In genomic region chr16:93607669-93608101, GRCm38 (mm10) we compare ENCODE assay signal across 8 mouse cellular contexts. TPM values are rescaled to one million over a fixed set of nuclear protein-coding genes. Genes with fewer than 3 reads are reported as not detected.
A peak's percentile ranks its signal among the peaks of the same experiment; 100 is the strongest.
DNase-seq lines count a peak whose midpoint lies in the region; ATAC-seq and TF ChIP-seq lines count a peak whose summit lies in the region.

No protein-coding gene starts in this region.

- H3K4me1 ChIP-seq in ES-E14 (ENCODE audit: control insufficient read depth in 2 of 2, insufficient read depth in 2 of 2, low read length in 2 of 2, poor library complexity in 1 of 2), result peaks cover 0 to 3% of the 10 kb centered on the region in 2 experiments; a peak in 1 of 4 replicates
- peaks cover 21% of the 10 kb centered on the region for H3K4me1 ChIP-seq in forebrain, embryonic 16.5 days (replicated peaks; ENCODE audit: control insufficient read depth, insufficient read depth, low read length)
- peaks cover 24% of the 10 kb centered on the region for H3K4me1 ChIP-seq in lung, embryonic 15.5 days
- H3K4me1 ChIP-seq in olfactory bulb, adult 2 months (ENCODE audit: control insufficient read depth, insufficient read depth, low read length), result peaks cover 6% of the 10 kb centered on the region; the same call in 1 of the 2 replicates

- no peaks in the 10 kb centered on the region for H3K27me3 ChIP-seq in forebrain, embryonic 16.5 days (replicated peaks; ENCODE audit: control insufficient read depth, insufficient read depth, low read length)
- no peaks in the 10 kb centered on the region for H3K27me3 ChIP-seq in lung, embryonic 15.5 days

- H3K9me3 ChIP-seq in ES-E14 (ENCODE audit: control insufficient read depth, insufficient read depth, low read depth, low read length), result no peaks in the 10 kb centered on the region
- no peaks in the 10 kb centered on the region for H3K9me3 ChIP-seq in forebrain, embryonic 16.5 days (ENCODE audit: control insufficient read depth, low read length)
- no peaks in the 10 kb centered on the region for H3K9me3 ChIP-seq in lung, embryonic 15.5 days

- no peak overlapping the region for H3K27ac ChIP-seq in ES-E14 (ENCODE audit: insufficient read depth, low read depth, low read length, poor library complexity, severe bottlenecking)
- H3K27ac ChIP-seq in forebrain, embryonic 16.5 days (ENCODE audit: low read length), result peak overlapping the region; percentile 71; the same call in 1 of the 2 replicates
- H3K27ac ChIP-seq in lung, embryonic 15.5 days, result peak overlapping the region; percentile 66
- no peak overlapping the region for H3K27ac ChIP-seq in olfactory bulb, adult 2 months (ENCODE audit: insufficient read depth, low read depth, low read length)

- H3K36me3 ChIP-seq in ES-E14 (ENCODE audit: control insufficient read depth, insufficient read depth, low read length, poor library complexity, severe bottlenecking), result no peaks in the 10 kb centered on the region
- peaks cover 3% of the 10 kb centered on the region; the same call in 1 of the 2 replicates for H3K36me3 ChIP-seq in forebrain, embryonic 16.5 days (ENCODE audit: control insufficient read depth, insufficient read depth)
- H3K36me3 ChIP-seq in lung, embryonic 15.5 days, result peaks cover 12% of the 10 kb centered on the region

- in situ Hi-C loops in ES-E14 (cut with MboI; ENCODE audit: low sequenced_read_pairs in 2 of 2, unreplicated experiment in 2 of 2), result no loop called here

- peak overlapping the region; percentile 69 for H3K4me2 ChIP-seq in forebrain, embryonic 16.5 days (ENCODE audit: low read length)
- peak overlapping the region; percentile 81 for H3K4me2 ChIP-seq in lung, embryonic 15.5 days

- peak; percentile 31; the same call in 1 of the 2 replicates for TF ChIP-seq CTCF in olfactory bulb, adult 2 months (IDR thresholded peaks at IDR 0.05; ENCODE audit: insufficient read depth, low read depth, low read length)

- peak; percentile 87 for DNase-seq in ES-E14 (ENCODE audit: low read depth, low spot score)
- DNase-seq in cerebellum, adult 18-20 months, result peak; percentile 78 to 86
- DNase-seq in heart, postnatal 4 days, result peak; percentile 88
- peak; percentile 62 to 78 for DNase-seq in layer of hippocampus, adult 8-10 months (ENCODE audit: low spot score in 2 of 2)
- peak; percentile 80 to 84 for DNase-seq in thymus, adult 18-20 months

- TF ChIP-seq POLR2A in olfactory bulb, adult 2 months (IDR thresholded peaks at IDR 0.05; ENCODE audit: insufficient read depth, low read depth, low read length), result peak; percentile 72

- H3K9ac ChIP-seq in ES-E14 (ENCODE audit: insufficient read depth, low read depth, low read length, poor library complexity, severe bottlenecking), result peak overlapping the region; percentile 85
- peak overlapping the region; percentile 61 for H3K9ac ChIP-seq in forebrain, embryonic 16.5 days (replicated peaks; ENCODE audit: low read depth, low read length)
- H3K9ac ChIP-seq in lung, embryonic 15.5 days, result peak overlapping the region; percentile 67

- H3K4me3 ChIP-seq in ES-E14 (ENCODE audit: insufficient read depth in 1 of 2, low read depth in 1 of 2, low read length in 2 of 2, poor library complexity in 1 of 2, severe bottlenecking in 1 of 2), result peak overlapping the region; percentile 83 to 87
- H3K4me3 ChIP-seq in forebrain, embryonic 16.5 days (replicated peaks; ENCODE audit: low read length), result peak overlapping the region; percentile 69
- H3K4me3 ChIP-seq in lung, embryonic 15.5 days, result peak overlapping the region; percentile 62
- H3K4me3 ChIP-seq in olfactory bulb, adult 2 months (ENCODE audit: insufficient read depth, low read depth, low read length), result peak overlapping the region; percentile 80

- ATAC-seq in forebrain, embryonic 16.5 days, result peak; percentile 29
- ATAC-seq in lung, embryonic 15.5 days (ENCODE audit: borderline replicate concordance, extremely low read depth, low FRiP score, low TSS enrichment), result peak; percentile 31; the same call in 1 of the 2 replicates

- WGBS in forebrain, embryonic 16.5 days, result under 1% methylated on average over 32 of the region's 32 CpGs
- under 1% methylated on average over 32 of the region's 32 CpGs for WGBS in lung, embryonic 15.5 days
- WGBS in olfactory bulb, adult 2 months, result under 1% methylated on average over 32 of the region's 32 CpGs

TF ChIP-seq in ES-E14, 5 proteins besides CTCF, POLR2A, EP300 and RAD21:
- TF ChIP-seq CHD2 (IDR thresholded peaks at IDR 0.05; ENCODE audit: low read depth, low read length) (no peak), MAFK (IDR thresholded peaks at IDR 0.05; ENCODE audit: insufficient read depth, low read depth, low read length) (no peak), ZNF384 (IDR thresholded peaks at IDR 0.05; ENCODE audit: low read depth, low read length) (peak; percentile 94), ZC3H11A (IDR thresholded peaks at IDR 0.05; ENCODE audit: borderline replicate concordance, low read depth, low read length) (no peak), HCFC1 (IDR thresholded peaks at IDR 0.05; ENCODE audit: borderline replicate concordance, insufficient read depth, low read length) (peak; percentile 35; the same call in 1 of the 2 replicates)

RNA-seq across cellular contexts. Expression of gene Cbr1, which starts 2.0 kb away (rescaled TPM):
- total RNA-seq in ES-E14 (2012; rRNA removed), result 32.9 and 35.3 TPM in 2 replicates
- 137 TPM in 2 replicates for polyA plus RNA-seq in forebrain, embryonic 16.5 days (2015; fragmentation: Nextera tagmentation; extraction: Ambion mirVana)
- total RNA-seq in heart, postnatal 4 days (2021), result 10 to 100 TPM; 25.9 to 26.2 TPM
- total RNA-seq in layer of hippocampus, adult 8-10 months (2022), result 10 to 100 TPM; 65.9 to 72.9 (median 71.2) TPM
- polyA plus RNA-seq in lung, embryonic 15.5 days (2015; fragmentation: Nextera tagmentation; extraction: Ambion mirVana), result 92.9 and 95.5 TPM in 2 replicates
- not detected in 2 replicates for polyA plus RNA-seq in olfactory bulb, adult 2 months (2012; ENCODE audit: insufficient read depth, insufficient read length, low replicate concordance, missing spikeins)

RNA-seq across cellular contexts. Expression of gene Setd4, which starts 3.8 kb away (rescaled TPM):
- total RNA-seq in ES-E14 (2012; rRNA removed), result 27.5 and 44.1 TPM in 2 replicates
- polyA plus RNA-seq in forebrain, embryonic 16.5 days (2015; fragmentation: Nextera tagmentation; extraction: Ambion mirVana), result 14.5 and 22.5 TPM in 2 replicates
- 1 to 10 TPM; 2.0 to 2.3 TPM for total RNA-seq in heart, postnatal 4 days (2021)
- 10 to 100 TPM in 3 of 4 experiments, 1 to 10 TPM in 1; 8.6 to 12.9 (median 11.4) TPM for total RNA-seq in layer of hippocampus, adult 8-10 months (2022)
- 11.8 and 13.3 TPM in 2 replicates for polyA plus RNA-seq in lung, embryonic 15.5 days (2015; fragmentation: Nextera tagmentation; extraction: Ambion mirVana)
- not detected in 2 replicates for polyA plus RNA-seq in olfactory bulb, adult 2 months (2012; ENCODE audit: insufficient read depth, insufficient read length, low replicate concordance, missing spikeins)

RNA-seq across cellular contexts. Expression of gene Gm5678, which starts 20.2 kb away (rescaled TPM):
- total RNA-seq in ES-E14 (2012; rRNA removed), result not detected in 2 replicates
- polyA plus RNA-seq in forebrain, embryonic 16.5 days (2015; fragmentation: Nextera tagmentation; extraction: Ambion mirVana), result not detected in 2 replicates
- 1 to 10 TPM in 1 of 2 experiments, under 1 TPM in 1; 0.62 to 1.5 TPM for total RNA-seq in heart, postnatal 4 days (2021)
- total RNA-seq in layer of hippocampus, adult 8-10 months (2022), result 1 to 10 TPM; 1.2 to 3.0 (median 2.5) TPM
- not detected in 2 replicates for polyA plus RNA-seq in lung, embryonic 15.5 days (2015; fragmentation: Nextera tagmentation; extraction: Ambion mirVana)
- not detected in 2 replicates for polyA plus RNA-seq in olfactory bulb, adult 2 months (2012; ENCODE audit: insufficient read depth, insufficient read length, low replicate concordance, missing spikeins)

Comparison
In these comparisons a context has a peak if more than half of its experiments do, and no peak if none do; other contexts are left out.
1. H3K27ac ChIP-seq: peak in forebrain, embryonic 16.5 days (single experiment) and lung, embryonic 15.5 days (single experiment); none in ES-E14 (single experiment) and olfactory bulb, adult 2 months (single experiment).
2. Peak in every context shown above with its lines, with median percentiles within 50 percentile points of each other: DNase-seq, H3K4me3 ChIP-seq and H3K9ac ChIP-seq.